Mouse (Mus musculus) erythroblast, embryonic 14.5 days (primary cell): ENCODE results near the gene Ints7.

ENCODE experiments used
- GATA1 ChIP-seq: IDR thresholded peaks from 2 replicates; pipeline ENCODE4 v1.6.1; 2012; ENCODE audit warnings: low read length, inconsistent platforms, mixed read lengths
- TAL1 ChIP-seq: IDR thresholded peaks from 3 replicates; pipeline ENCODE4 v1.6.1; 2012; ENCODE audit warnings: low read length, inconsistent platforms, mixed read lengths

- no peak for TF ChIP-seq GATA1
- TF ChIP-seq TAL1 = no peak
Observed at GRCm38 (mm10) chr1:191625620-191626019, 50.2 kb downstream of the Ints7 start.
